Mouse (Mus musculus): ENCODE measurements at regions not wholly inside any gene's neighbourhood (a gene's known extent, or its start where the extent isn't known, plus 50 kb on each side); places are given as distances from the start of the nearest gene placed in this dataset.

DNA sequence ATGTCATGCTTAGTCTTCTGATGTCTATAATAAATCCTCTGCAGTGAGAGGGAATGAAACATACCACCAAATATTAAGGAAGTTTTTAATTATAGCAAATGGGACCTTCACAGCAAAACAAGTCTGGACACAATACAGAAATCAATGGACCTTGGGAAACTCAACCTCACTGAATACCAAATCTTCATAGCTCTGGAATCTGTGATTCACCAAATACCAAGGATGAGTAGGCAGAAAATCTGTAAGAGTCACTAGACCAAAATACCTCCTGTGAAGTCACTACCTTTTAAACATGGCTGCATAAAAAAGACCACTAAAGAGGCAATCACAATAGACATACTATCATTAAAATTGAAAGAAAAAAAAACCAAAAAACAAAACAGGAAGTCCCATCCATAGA is 872.5 kb upstream of the Alcam start:
- TF ChIP-seq ZC3H11A (IDR thresholded peaks at IDR 0.05; ENCODE audit: borderline replicate concordance, low read depth, low read length) (no peak), HCFC1 (IDR thresholded peaks at IDR 0.05; ENCODE audit: borderline replicate concordance, insufficient read depth, low read length) (no peak), ZNF384 (IDR thresholded peaks at IDR 0.05; ENCODE audit: low read depth, low read length) (no peak)

Measured in ES-E14 (cell line).